Mouse (Mus musculus): ENCODE results near the gene Gstm5.

DNA sequence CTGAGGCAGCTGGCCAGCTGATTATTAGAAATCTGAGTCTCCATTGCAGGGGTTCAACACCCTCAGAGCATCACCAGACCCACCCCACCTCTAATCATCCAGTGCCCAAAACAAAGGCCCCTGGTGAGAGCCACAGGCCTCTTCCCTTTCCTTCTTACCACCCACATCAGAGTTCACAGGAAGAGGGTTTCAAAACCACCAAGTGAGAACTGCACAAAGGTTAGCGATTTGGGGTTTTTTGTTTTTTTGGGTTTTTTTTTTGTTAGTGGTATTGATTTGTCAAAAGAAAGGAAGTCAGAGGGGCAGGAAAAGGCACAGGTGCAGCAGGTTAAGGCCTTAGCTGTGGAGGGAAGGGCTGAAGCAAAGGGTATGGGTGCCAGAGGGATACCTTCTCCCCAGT, 49.4 kb upstream of the Gstm5 start:
- TF ChIP-seq ZC3H11A (IDR thresholded peaks at IDR 0.05; ENCODE audit: borderline replicate concordance, low read depth, low read length): no peak
- TF ChIP-seq CHD2 (IDR thresholded peaks at IDR 0.05; ENCODE audit: low read depth, low read length): no peak

All from ES-E14 (cell line).